Mouse (Mus musculus) T-helper 1 cell (primary cell): ENCODE data around the gene Slc38a8.

Source experiments
- in situ Hi-C: fragments of 300-600 bp; cut with MboI, MseI; formaldehyde crosslinking; loops from one replicate; pipeline ENCODE4 v1.15.1; 2025; ENCODE audit warnings: high pct_unique_total_duplicates

Gene Slc38a8

GRCm38 (mm10) chr8:119487093-119487492, 14.4 kb downstream of the Slc38a8 start:
- in situ Hi-C loops: no loop called here

GRCm38 (mm10) chr8:119484145-119484896, 17.2 kb downstream of the Slc38a8 start:
- in situ Hi-C loops: no loop called here

- in situ Hi-C loops: no loop called here
Measured at GRCm38 (mm10) chr8:119478684-119479083, 22.8 kb downstream of the Slc38a8 start.

- in situ Hi-C loops: no loop called here
Measured at GRCm38 (mm10) chr8:119468091-119468490, 33.4 kb downstream of the Slc38a8 start.

GRCm38 (mm10) chr8:119466794-119467193, 34.7 kb downstream of the Slc38a8 start:
- in situ Hi-C loops: no loop called here

GRCm38 (mm10) chr8:119466105-119466504, 35.4 kb downstream of the Slc38a8 start:
- in situ Hi-C loops: no loop called here

- in situ Hi-C loops: no loop called here
Measured at GRCm38 (mm10) chr8:119463709-119464108, 37.8 kb downstream of the Slc38a8 start.

- in situ Hi-C loops: no loop called here
Measured at GRCm38 (mm10) chr8:119461356-119461755, 40.1 kb downstream of the Slc38a8 start.

GRCm38 (mm10) chr8:119459724-119460123, 41.8 kb downstream of the Slc38a8 start:
- in situ Hi-C loops: no loop called here

GRCm38 (mm10) chr8:119456045-119456444, 45.5 kb downstream of the Slc38a8 start:
- in situ Hi-C loops: no loop called here

- in situ Hi-C loops: no loop called here
Measured at GRCm38 (mm10) chr8:119452919-119453318, 48.6 kb downstream of the Slc38a8 start.

GRCm38 (mm10) chr8:119451131-119451530, 50.4 kb downstream of the Slc38a8 start:
- in situ Hi-C loops: no loop called here

GRCm38 (mm10) chr8:119449627-119450026, 51.9 kb downstream of the Slc38a8 start:
- in situ Hi-C loops: loop anchor here (5.0 kb wide), 1 partner anchor 158 kb away; the partner anchor contains the start of gene Taf1c

- in situ Hi-C loops: loop anchor here (5.0 kb wide), 1 partner anchor 160 kb away; the partner anchor contains the start of gene Taf1c
Measured at GRCm38 (mm10) chr8:119447781-119448170, 53.7 kb downstream of the Slc38a8 start.

GRCm38 (mm10) chr8:119446990-119447780, 54.3 kb downstream of the Slc38a8 start:
- in situ Hi-C loops: loop anchor here (5.0 kb wide), 1 partner anchor 160 kb away; the partner anchor contains the start of gene Taf1c

- in situ Hi-C loops: loop anchor here (5.0 kb wide), 1 partner anchor 161 kb away; the partner anchor contains the start of gene Taf1c
Measured at GRCm38 (mm10) chr8:119446211-119446989, 55.1 kb downstream of the Slc38a8 start, which contains the start of gene Necab2. TSS of gene Necab2 (plus strand) at chr8:119446719.

- in situ Hi-C loops: no loop called here
Measured at GRCm38 (mm10) chr8:119442970-119443369, 58.5 kb downstream of the Slc38a8 start.

GRCm38 (mm10) chr8:119442013-119442412, 59.5 kb downstream of the Slc38a8 start:
- in situ Hi-C loops: no loop called here

GRCm38 (mm10) chr8:119440952-119441270, 60.6 kb downstream of the Slc38a8 start:
- in situ Hi-C loops: no loop called here

GRCm38 (mm10) chr8:119440250-119440951, 61.1 kb downstream of the Slc38a8 start:
- in situ Hi-C loops: no loop called here

- in situ Hi-C loops: no loop called here
Measured at GRCm38 (mm10) chr8:119439893-119440249, 61.6 kb downstream of the Slc38a8 start.
